In genomic region chr12:80938642-80939041, GRCm38 (mm10) we compare ENCODE assay signal across 8 mouse cellular contexts. TPM values are rescaled to one million over a fixed set of nuclear protein-coding genes. Genes with fewer than 3 reads are reported as not detected.
DNase-seq lines count a peak whose midpoint lies in the region; ATAC-seq and TF ChIP-seq lines count a peak whose summit lies in the region.

No protein-coding gene starts in this region.

- H3K4me2 ChIP-seq in intestine, embryonic 15.5 days (replicated peaks), result no peak overlapping the region
- H3K4me2 ChIP-seq in liver, postnatal 0 days (ENCODE audit: low read depth, low read length), result peak overlapping the region; percentile 15; the same call in 1 of the 2 replicates
- H3K4me2 ChIP-seq in midbrain, embryonic 15.5 days, result no peak overlapping the region

- H3K27ac ChIP-seq in left cerebral cortex, adult 2 months, result peak overlapping the region; percentile 9; the same call in 1 of the 2 replicates
- H3K27ac ChIP-seq in bone marrow macrophage, adult 2 months (ENCODE audit: insufficient read depth, low read depth, low read length), result peak overlapping the region; percentile 97
- peak overlapping the region; percentile 3; the same call in 1 of the 2 replicates for H3K27ac ChIP-seq in intestine, embryonic 15.5 days
- H3K27ac ChIP-seq in liver, postnatal 0 days (ENCODE audit: low read depth), result peak overlapping the region; percentile 82
- no peak overlapping the region for H3K27ac ChIP-seq in midbrain, embryonic 15.5 days

- 0 out of 2 replicates have a peak, but pooled peaks have one; percentile 20 for TF ChIP-seq EP300 in liver, postnatal 0 days (IDR thresholded peaks at IDR 0.05; ENCODE audit: low read depth)

- H3K4me1 ChIP-seq in bone marrow macrophage, adult 2 months (ENCODE audit: control insufficient read depth, insufficient read depth, low read length), result peaks cover 18% of the 10 kb centered on the region
- no peaks in the 10 kb centered on the region for H3K4me1 ChIP-seq in intestine, embryonic 15.5 days (replicated peaks)
- H3K4me1 ChIP-seq in liver, postnatal 0 days (ENCODE audit: insufficient read depth), result peaks cover 37% of the 10 kb centered on the region
- H3K4me1 ChIP-seq in midbrain, embryonic 15.5 days, result no peaks in the 10 kb centered on the region

- H3K9ac ChIP-seq in intestine, embryonic 15.5 days, result no peak overlapping the region
- peak overlapping the region; percentile 39; the same call in 1 of the 2 replicates for H3K9ac ChIP-seq in liver, postnatal 0 days (replicated peaks)
- no peak overlapping the region for H3K9ac ChIP-seq in midbrain, embryonic 15.5 days

- no peaks in the 10 kb centered on the region for H3K9me3 ChIP-seq in intestine, embryonic 15.5 days
- H3K9me3 ChIP-seq in liver, postnatal 0 days (ENCODE audit: low read length), result no peaks in the 10 kb centered on the region
- no peaks in the 10 kb centered on the region for H3K9me3 ChIP-seq in midbrain, embryonic 15.5 days

- H3K27me3 ChIP-seq in intestine, embryonic 15.5 days (replicated peaks), result no peaks in the 10 kb centered on the region
- H3K27me3 ChIP-seq in liver, postnatal 0 days (ENCODE audit: insufficient read depth, low read length), result no peaks in the 10 kb centered on the region
- no peaks in the 10 kb centered on the region for H3K27me3 ChIP-seq in midbrain, embryonic 15.5 days (replicated peaks)

- H3K4me3 ChIP-seq in left cerebral cortex, adult 2 months, result no peak overlapping the region
- H3K4me3 ChIP-seq in bone marrow macrophage, adult 2 months (ENCODE audit: insufficient read depth, low read length), result peak overlapping the region; percentile 34
- H3K4me3 ChIP-seq in intestine, embryonic 15.5 days (replicated peaks), result no peak overlapping the region
- no peak overlapping the region for H3K4me3 ChIP-seq in liver, postnatal 0 days (ENCODE audit: low read depth, low read length)
- H3K4me3 ChIP-seq in midbrain, embryonic 15.5 days, result no peak overlapping the region

- 25% methylated on average over 5 of the region's 5 CpGs for WGBS in intestine, embryonic 15.5 days
- WGBS in liver, postnatal 0 days (ENCODE audit: insufficient replicate concordance), result 17% methylated on average over 5 of the region's 5 CpGs
- 68% methylated on average over 5 of the region's 5 CpGs for WGBS in midbrain, embryonic 15.5 days

- no peak for TF ChIP-seq POLR2A in bone marrow macrophage, adult 2 months (IDR thresholded peaks at IDR 0.05; ENCODE audit: borderline replicate concordance, low read depth, low read length)

- DNase-seq in left cerebral cortex, adult 2 months (ENCODE audit: extremely low spot score in 1 of 2, low spot score in 2 of 2), result no peak
- no peak for DNase-seq in left cerebral cortex, adult 18-20 months (ENCODE audit: low spot score in 2 of 2)
- DNase-seq in liver, postnatal 0 days, result peak; percentile 76
- DNase-seq in spleen, postnatal 10 days (ENCODE audit: low spot score in 2 of 2), result peak; percentile 34 to 71
- DNase-seq in retina, postnatal 1 day, result no peak

- H3K36me3 ChIP-seq in intestine, embryonic 15.5 days, result no peaks in the 10 kb centered on the region
- no peaks in the 10 kb centered on the region for H3K36me3 ChIP-seq in liver, postnatal 0 days (replicated peaks; ENCODE audit: insufficient read depth, low read length)
- no peaks in the 10 kb centered on the region for H3K36me3 ChIP-seq in midbrain, embryonic 15.5 days (replicated peaks)

- intact Hi-C loops in left cerebral cortex, adult 2 months (cut with DNase I), result no loop called here

- TF ChIP-seq CTCF in left cerebral cortex, adult 2 months (IDR thresholded peaks at IDR 0.05), result no peak
- no peak for TF ChIP-seq CTCF in bone marrow macrophage, adult 2 months (IDR thresholded peaks at IDR 0.05; ENCODE audit: low read depth, low read length)
- no peak for TF ChIP-seq CTCF in liver, postnatal 0 days (IDR thresholded peaks at IDR 0.05; ENCODE audit: low read depth)

- ATAC-seq in intestine, embryonic 15.5 days, result peak; percentile 44; the same call in 1 of the 2 replicates
- ATAC-seq in liver, postnatal 0 days, result peak; percentile 17; the same call in 1 of the 2 replicates
- no peak for ATAC-seq in midbrain, embryonic 15.5 days (replicated peaks)

RNA-seq across cellular contexts. Expression of gene Srsf5, which starts 6.7 kb away (rescaled TPM):
- total RNA-seq in left cerebral cortex, adult 2 months (2021), result 100 to 1,000 TPM; 355 to 360 TPM
- 100 to 1,000 TPM; 277 to 300 TPM for total RNA-seq in left cerebral cortex, adult 18-20 months (2021)
- polyA plus RNA-seq in bone marrow macrophage, adult 2 months (2012; ENCODE audit: insufficient read depth, insufficient read length, missing spikeins), result 556 and 652 TPM in 2 replicates
- polyA plus RNA-seq in intestine, embryonic 15.5 days (2015; fragmentation: Nextera tagmentation; extraction: Ambion mirVana), result 515 and 607 TPM in 2 replicates
- polyA plus RNA-seq in liver, postnatal 0 days (2015; fragmentation: Nextera tagmentation; extraction: Ambion mirVana), result 249 and 270 TPM in 2 replicates
- polyA plus RNA-seq in midbrain, embryonic 15.5 days (2015; fragmentation: Nextera tagmentation; extraction: Ambion mirVana), result 404 and 430 TPM in 2 replicates

RNA-seq across cellular contexts. Expression of gene Slc10a1, which starts 29.9 kb away (rescaled TPM):
- total RNA-seq in left cerebral cortex, adult 2 months (2021), result not detected
- not detected for total RNA-seq in left cerebral cortex, adult 18-20 months (2021)
- not detected in 2 replicates for polyA plus RNA-seq in bone marrow macrophage, adult 2 months (2012; ENCODE audit: insufficient read depth, insufficient read length, missing spikeins)
- polyA plus RNA-seq in intestine, embryonic 15.5 days (2015; fragmentation: Nextera tagmentation; extraction: Ambion mirVana), result 0.36 and 0.47 TPM in 2 replicates
- 500 and 502 TPM in 2 replicates for polyA plus RNA-seq in liver, postnatal 0 days (2015; fragmentation: Nextera tagmentation; extraction: Ambion mirVana)
- 0.50 and 0.66 TPM in 2 replicates for polyA plus RNA-seq in midbrain, embryonic 15.5 days (2015; fragmentation: Nextera tagmentation; extraction: Ambion mirVana)

Comparison
In these comparisons a context has a peak if more than half of its experiments do, and no peak if none do; other contexts are left out.
1. DNase-seq: peak in liver, postnatal 0 days (single experiment) and spleen, postnatal 10 days (2 of 2); none in left cerebral cortex, adult 2 months (0 of 2), left cerebral cortex, adult 18-20 months (0 of 2) and retina, postnatal 1 day (single experiment).
2. RNA of gene Slc10a1, which starts 29.9 kb away (polyA plus RNA-seq): 500 to 502 TPM in liver, postnatal 0 days; 0.50 to 0.66 TPM in midbrain, embryonic 15.5 days, 0.36 to 0.47 TPM in intestine, embryonic 15.5 days and not detected in bone marrow macrophage, adult 2 months; every median in the first group is over 100 times any median in the second.